Mouse (Mus musculus) embryonic facial prominence, embryonic 14.5 days (tissue): ENCODE results near the gene Flt3. TPM values are rescaled to one million over a fixed set of nuclear protein-coding genes. Genes with fewer than 3 reads are reported as not detected.

Experiments used
- ATAC-seq: fragments of 200-750 bp; cut with Nextera tagmentation; 2 replicates; pipeline ENCODE4 v1.8.0; 2017; ENCODE audit warnings: low read depth, moderate number of reproducible peaks, moderate TSS enrichment
- DNase-seq: peaks from one replicate; pipeline ENCODE4 v3.0.0-alpha.2; 2015; ENCODE audit warnings: low spot score
- H3K27ac ChIP-seq: fragments of 300-500 bp; sonication (generic); replicated peaks from 2 replicates; pipeline ENCODE4 v1.5.1; 2014; ENCODE audit warnings: low read depth, mild to moderate bottlenecking, low read length, moderate library complexity
- H3K27me3 ChIP-seq: fragments of 300-500 bp; sonication (generic); replicated peaks from 2 replicates; pipeline ENCODE4 v1.6.1; 2014; ENCODE audit warnings: low read length; ENCODE audit not compliant: control insufficient read depth, insufficient read depth
- H3K36me3 ChIP-seq: fragments of 300-500 bp; sonication (generic); 2 replicates; pipeline ENCODE4 v1.6.1; 2014; ENCODE audit warnings: low read length, mixed read lengths; ENCODE audit not compliant: control insufficient read depth, insufficient read depth
- H3K4me1 ChIP-seq: fragments of 300-500 bp; sonication (generic); 2 replicates; pipeline ENCODE4 v1.6.1; 2014; ENCODE audit warnings: antibody characterized with exemption, low read length; ENCODE audit not compliant: control insufficient read depth, insufficient read depth
- H3K4me2 ChIP-seq: fragments of 300-500 bp; sonication (generic); 2 replicates; pipeline ENCODE4 v1.6.1; 2014; ENCODE audit warnings: low read depth, mild to moderate bottlenecking, low read length, moderate library complexity, mixed read lengths
- H3K4me3 ChIP-seq: fragments of 300-500 bp; sonication (generic); 2 replicates; pipeline ENCODE4 v1.5.1; 2014; ENCODE audit warnings: low read depth, mild to moderate bottlenecking, low read length
- H3K9ac ChIP-seq: fragments of 300-500 bp; sonication (generic); 2 replicates; pipeline ENCODE4 v1.6.1; 2014; ENCODE audit warnings: low read depth, mild to moderate bottlenecking, low read length, moderate library complexity, mixed read lengths
- H3K9me3 ChIP-seq: fragments of 300-500 bp; sonication (generic); 2 replicates; pipeline ENCODE4 v1.6.1; 2016; ENCODE audit warnings: low read length; ENCODE audit not compliant: control insufficient read depth
- WGBS: fragments of 180-500 bp; shearing (Covaris S2); extraction: QIAGEN DNeasy Blood & Tissue Kit; methylation state at CpG from one replicate; pipeline ENCODE4 v1.1.7; 2014; 5-methylcytosine and 5-hydroxymethylcytosine counted together
- polyA plus RNA-seq: library from polyadenylated mRNA; unstranded; fragments of >200 nt; fragmentation: Nextera tagmentation; extraction: Ambion mirVana; gene quantifications from 2 replicates; pipeline ENCODE4 v1.2.1, GENCODE M21; 2014

The Flt3 gene
- polyA plus RNA-seq, 1 experiment from 2014 or later, result 0.45 TPM

GRCm38 (mm10) chr5:147395050-147395449 lies 5.2 kb downstream of the Flt3 start:
- no peak overlapping the region for H3K9ac ChIP-seq
- no peak overlapping the region for H3K4me3 ChIP-seq
- H3K27ac ChIP-seq, result no peak overlapping the region
- peaks cover 26% of the 10 kb centered on the region for H3K27me3 ChIP-seq
- H3K4me2 ChIP-seq, result no peak overlapping the region
- H3K4me1 ChIP-seq, result peaks cover 1% of the 10 kb centered on the region; the same call in 1 of the 2 replicates
- no peaks in the 10 kb centered on the region for H3K9me3 ChIP-seq
- H3K36me3 ChIP-seq, result no peaks in the 10 kb centered on the region
- ATAC-seq, result no peak
- no peak for DNase-seq
- 35% methylated on average over 1 of the region's 1 CpGs for WGBS

GRCm38 (mm10) chr5:147392667-147393213 lies 7.5 kb downstream of the Flt3 start:
- Histone ChIP-seq H3K9me3 (no peaks in the 10 kb centered on the region), H3K4me1 (no peaks in the 10 kb centered on the region), H3K4me3 (no peak overlapping the region), H3K27ac (no peak overlapping the region), H3K36me3 (no peaks in the 10 kb centered on the region), H3K9ac (no peak overlapping the region), H3K27me3 (0 out of 2 replicates have a peak, but pooled peaks cover 3% of the 10 kb centered on the region), H3K4me2 (no peak overlapping the region)
- 79% methylated on average over 12 of the region's 12 CpGs for WGBS
- ATAC-seq (no peak), DNase-seq (no peak)

- Histone ChIP-seq H3K36me3 (no peaks in the 10 kb centered on the region), H3K27me3 (no peaks in the 10 kb centered on the region), H3K9me3 (no peaks in the 10 kb centered on the region), H3K4me2 (no peak overlapping the region), H3K4me1 (no peaks in the 10 kb centered on the region), H3K4me3 (no peak overlapping the region), H3K9ac (no peak overlapping the region), H3K27ac (no peak overlapping the region)
- no peak for DNase-seq
- WGBS, result 61% methylated on average over 2 of the region's 2 CpGs
- ATAC-seq, result no peak
Observed at GRCm38 (mm10) chr5:147390772-147391171, 9.5 kb downstream of the Flt3 start.

- no peaks in the 10 kb centered on the region for H3K36me3 ChIP-seq
- H3K27me3 ChIP-seq, result no peaks in the 10 kb centered on the region
- H3K4me2 ChIP-seq, result no peak overlapping the region
- DNase-seq, result no peak
- H3K27ac ChIP-seq, result no peak overlapping the region
- no peaks in the 10 kb centered on the region for H3K9me3 ChIP-seq
- H3K4me3 ChIP-seq, result no peak overlapping the region
- ATAC-seq, result no peak
- H3K4me1 ChIP-seq, result no peaks in the 10 kb centered on the region
- WGBS, result 83% methylated on average over 5 of the region's 5 CpGs
- no peak overlapping the region for H3K9ac ChIP-seq
Observed at GRCm38 (mm10) chr5:147389052-147389451, 11.2 kb downstream of the Flt3 start.

- ATAC-seq (no peak), DNase-seq (no peak)
- no peaks in the 10 kb centered on the region for H3K9me3 ChIP-seq
- H3K27ac ChIP-seq, result no peak overlapping the region
- no peak overlapping the region for H3K4me3 ChIP-seq
- H3K27me3 ChIP-seq, result no peaks in the 10 kb centered on the region
- WGBS, result 86% methylated on average over 9 of the region's 9 CpGs
- H3K4me1 ChIP-seq, result no peaks in the 10 kb centered on the region
- no peaks in the 10 kb centered on the region for H3K36me3 ChIP-seq
- no peak overlapping the region for H3K4me2 ChIP-seq
- no peak overlapping the region for H3K9ac ChIP-seq
Observed at GRCm38 (mm10) chr5:147388376-147389008, 11.8 kb downstream of the Flt3 start.

- WGBS, result 77% methylated on average over 13 of the region's 13 CpGs
- DNase-seq (no peak), ATAC-seq (no peak)
- Histone ChIP-seq H3K9ac (no peak overlapping the region), H3K27ac (no peak overlapping the region), H3K27me3 (no peaks in the 10 kb centered on the region), H3K4me1 (no peaks in the 10 kb centered on the region), H3K4me3 (no peak overlapping the region), H3K9me3 (no peaks in the 10 kb centered on the region), H3K36me3 (no peaks in the 10 kb centered on the region), H3K4me2 (no peak overlapping the region)
Observed at GRCm38 (mm10) chr5:147386865-147387264, 13.4 kb downstream of the Flt3 start.

GRCm38 (mm10) chr5:147381396-147381795 lies 18.9 kb downstream of the Flt3 start:
- H3K4me3 ChIP-seq, result no peak overlapping the region
- 87% methylated on average over 10 of the region's 10 CpGs for WGBS
- no peaks in the 10 kb centered on the region for H3K4me1 ChIP-seq
- H3K4me2 ChIP-seq, result no peak overlapping the region
- H3K36me3 ChIP-seq, result no peaks in the 10 kb centered on the region
- ATAC-seq (no peak), DNase-seq (no peak)
- no peak overlapping the region for H3K9ac ChIP-seq
- H3K27me3 ChIP-seq, result no peaks in the 10 kb centered on the region
- no peaks in the 10 kb centered on the region for H3K9me3 ChIP-seq
- no peak overlapping the region for H3K27ac ChIP-seq

- Histone ChIP-seq H3K4me1 (no peaks in the 10 kb centered on the region), H3K9me3 (no peaks in the 10 kb centered on the region), H3K27me3 (no peaks in the 10 kb centered on the region), H3K9ac (no peak overlapping the region), H3K36me3 (no peaks in the 10 kb centered on the region), H3K4me3 (no peak overlapping the region), H3K27ac (no peak overlapping the region), H3K4me2 (no peak overlapping the region)
- 84% methylated on average over 3 of the region's 3 CpGs for WGBS
- ATAC-seq, result no peak
- no peak for DNase-seq
Observed at GRCm38 (mm10) chr5:147379481-147379880, 20.8 kb downstream of the Flt3 start.

GRCm38 (mm10) chr5:147370276-147370675 lies 30.0 kb downstream of the Flt3 start:
- H3K9ac ChIP-seq, result no peak overlapping the region
- no peak overlapping the region for H3K4me3 ChIP-seq
- no peak for ATAC-seq
- H3K4me1 ChIP-seq, result no peaks in the 10 kb centered on the region
- DNase-seq, result no peak
- no peaks in the 10 kb centered on the region for H3K27me3 ChIP-seq
- H3K36me3 ChIP-seq, result no peaks in the 10 kb centered on the region
- no peaks in the 10 kb centered on the region for H3K9me3 ChIP-seq
- 80% methylated on average over 8 of the region's 8 CpGs for WGBS
- H3K27ac ChIP-seq, result no peak overlapping the region
- no peak overlapping the region for H3K4me2 ChIP-seq
